Mouse (Mus musculus): ENCODE measurements at regions not wholly inside any gene's neighbourhood (a gene's known extent, or its start where the extent isn't known, plus 50 kb on each side); places are given as distances from the start of the nearest gene placed in this dataset.

DNA sequence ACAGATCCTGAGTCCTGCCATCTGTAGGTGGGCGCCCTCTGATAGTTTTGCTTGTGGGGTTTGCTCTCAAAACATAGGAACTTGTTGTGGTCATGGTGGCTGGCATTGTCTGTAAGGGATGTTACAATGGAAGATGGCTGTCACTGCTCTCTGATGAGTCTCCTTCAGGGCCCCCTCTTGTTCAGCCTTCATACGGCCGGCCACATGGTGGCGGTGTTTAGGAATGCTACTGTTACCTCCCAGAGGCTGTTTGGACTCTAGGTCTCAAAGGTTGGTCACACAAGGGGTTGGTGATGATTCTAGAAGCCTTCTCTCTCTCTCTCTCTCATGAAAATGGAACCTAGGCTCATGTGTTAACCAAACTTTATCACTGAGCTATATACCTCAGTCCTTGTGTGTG is 137.0 kb downstream of the Nufip1 start:
- no peak for DNase-seq

DNA sequence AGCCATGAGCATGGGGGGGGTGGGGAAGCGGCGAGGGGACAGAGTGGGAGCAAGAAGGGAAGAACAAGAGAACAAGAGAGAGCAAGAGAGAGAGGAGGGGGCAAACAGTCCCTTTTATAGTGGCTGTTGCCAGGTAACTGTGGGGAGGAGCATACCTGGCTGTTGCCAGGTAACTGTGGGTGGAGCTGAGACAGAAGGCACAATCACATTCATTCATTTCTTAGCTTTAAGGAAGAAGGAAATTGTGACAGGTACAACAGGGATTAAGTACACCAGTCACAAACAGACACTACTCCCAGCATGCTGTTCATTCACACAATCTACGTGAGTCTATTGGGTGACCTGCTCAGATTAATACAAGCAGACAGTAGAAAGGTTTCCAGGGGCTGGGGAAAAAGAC is 143.2 kb downstream of the Nufip1 start:
- DNase-seq = no peak

DNA sequence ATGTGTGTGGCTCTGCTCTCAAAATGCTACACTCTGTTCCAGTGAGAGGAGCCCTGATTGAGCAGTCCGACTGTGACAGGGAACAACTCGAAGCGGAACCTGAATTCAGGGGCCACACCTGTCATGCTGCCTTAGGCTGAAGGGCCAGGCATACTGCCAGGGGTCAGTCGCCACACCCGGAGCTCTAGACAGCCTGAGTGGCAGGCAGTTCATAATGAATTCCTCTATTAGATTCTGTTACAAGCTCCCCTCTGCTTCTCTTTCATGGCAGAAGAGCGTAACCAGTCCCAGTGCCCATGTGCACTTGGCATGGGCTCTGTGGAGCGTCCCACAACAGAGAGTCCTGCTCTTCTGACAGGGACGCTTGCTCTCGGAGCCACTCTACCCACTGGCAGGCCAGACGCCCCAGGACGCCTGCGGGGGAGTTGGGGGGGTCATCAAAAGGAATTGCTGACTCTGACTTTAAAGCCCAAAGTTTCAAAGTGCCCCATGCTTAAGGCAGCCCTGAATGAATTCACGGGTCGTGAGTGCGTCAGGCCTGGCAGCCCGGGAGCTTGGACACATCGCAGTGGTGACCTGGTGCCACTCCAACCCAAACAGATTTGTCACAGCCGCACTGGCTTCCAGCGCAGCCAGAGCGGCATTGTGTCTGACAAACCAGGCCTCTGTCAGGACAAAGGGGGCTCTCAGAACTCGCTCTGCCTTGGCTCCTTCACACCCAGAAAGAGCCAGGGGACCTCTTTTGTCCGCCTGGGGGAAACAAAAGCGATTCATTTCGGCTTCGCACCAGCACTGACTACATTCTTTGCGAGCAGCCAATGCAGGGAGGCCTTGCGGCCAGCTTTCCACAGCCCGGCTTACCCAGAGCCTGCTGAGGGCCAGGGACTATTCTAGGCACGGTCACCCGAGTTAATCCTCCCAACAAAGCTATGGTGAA is 144.1 kb downstream of the Nufip1 start:
- DNase-seq = no peak

DNA sequence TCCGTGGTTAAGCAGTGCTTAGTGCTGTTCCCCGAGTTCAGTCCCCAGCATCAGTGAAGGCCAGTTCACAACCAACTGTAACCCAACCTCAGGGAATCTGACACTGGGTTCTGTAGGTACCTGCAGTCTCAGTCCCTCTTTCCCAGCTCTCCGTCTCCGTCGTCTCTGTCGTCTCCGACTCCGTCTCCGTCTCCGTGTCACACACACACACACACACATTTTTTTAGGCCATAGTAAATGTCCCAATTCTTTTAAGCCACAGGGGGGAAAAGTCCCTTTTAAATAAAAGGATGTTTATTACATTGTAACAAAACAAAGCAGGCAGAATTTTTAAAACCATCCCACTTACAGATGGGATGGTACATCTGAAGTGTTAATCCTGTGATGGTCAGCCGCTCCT is 145.3 kb downstream of the Nufip1 start:
- no peak for DNase-seq

DNA sequence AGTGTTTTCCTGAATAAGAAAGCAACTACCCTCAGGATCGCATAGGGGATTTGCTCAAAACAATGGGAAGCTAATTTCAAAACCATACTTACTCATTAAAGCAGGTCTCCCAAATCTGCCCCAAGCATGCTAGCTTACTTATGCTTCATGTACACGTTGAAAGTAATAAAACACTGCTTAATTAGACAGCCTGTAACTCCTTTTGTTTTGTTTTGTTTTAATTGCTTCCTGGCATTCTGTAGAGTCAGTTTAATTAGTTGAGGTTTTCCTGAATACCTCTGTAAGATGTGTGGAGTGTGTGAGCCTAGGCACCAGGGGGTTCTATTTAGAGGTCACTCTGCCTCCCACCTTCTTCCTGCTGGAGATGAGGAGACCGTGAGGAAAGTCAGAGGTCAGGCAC is 147.9 kb downstream of the Nufip1 start:
- DNase-seq = no peak

DNA sequence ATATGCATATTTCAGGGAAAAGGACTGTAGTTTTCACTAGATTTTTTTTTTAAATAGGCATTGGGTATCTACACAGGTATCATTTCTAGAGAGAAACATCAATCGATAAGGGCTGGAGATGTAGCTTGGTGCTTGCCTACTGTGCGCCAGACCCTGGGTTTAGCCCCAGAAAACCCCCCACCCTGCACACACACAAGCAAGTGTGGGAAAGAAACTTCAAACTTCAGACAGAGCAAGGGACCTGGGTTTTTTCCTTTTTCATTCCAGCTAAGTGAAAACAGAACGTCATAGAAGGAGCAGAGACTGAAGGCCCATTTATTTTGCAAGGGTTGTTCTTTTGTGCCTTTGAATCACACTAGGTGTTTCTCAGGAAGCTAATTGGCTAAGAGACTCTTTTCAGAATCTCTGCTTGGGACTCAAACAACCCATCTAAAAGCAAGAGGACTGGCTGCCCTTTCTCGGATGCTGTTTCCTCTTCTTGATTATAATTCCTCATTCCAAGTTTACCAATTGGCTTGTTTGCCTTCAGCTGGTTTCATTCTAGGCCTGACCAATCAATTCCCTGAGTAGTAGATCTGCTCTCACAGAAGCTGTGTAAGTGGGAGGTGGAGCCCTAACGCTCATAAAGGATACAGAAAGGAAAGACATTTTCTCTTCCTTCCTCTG is 150.1 kb downstream of the Nufip1 start:
- DNase-seq = no peak

DNA sequence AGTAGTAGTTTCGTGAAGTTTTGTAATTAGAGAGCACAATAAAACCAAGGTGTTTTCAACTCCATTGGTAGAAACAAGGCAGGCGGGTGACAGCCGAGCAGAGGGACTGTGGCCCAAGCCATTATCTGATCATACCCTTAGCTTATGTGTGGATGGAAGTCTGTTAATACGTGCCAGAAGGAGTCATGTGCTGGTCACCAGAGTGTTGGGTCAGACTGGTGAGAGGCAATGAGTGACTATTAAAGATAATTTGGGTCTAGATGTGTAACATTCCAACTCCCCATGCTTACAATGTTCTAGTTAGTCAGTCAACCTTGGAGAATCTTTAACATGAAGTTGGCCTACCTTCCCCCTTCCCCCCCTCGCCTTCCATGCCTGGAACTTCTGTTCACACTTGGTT is 151.1 kb upstream of the Tsc22d1 start:
- no peak for DNase-seq

DNA sequence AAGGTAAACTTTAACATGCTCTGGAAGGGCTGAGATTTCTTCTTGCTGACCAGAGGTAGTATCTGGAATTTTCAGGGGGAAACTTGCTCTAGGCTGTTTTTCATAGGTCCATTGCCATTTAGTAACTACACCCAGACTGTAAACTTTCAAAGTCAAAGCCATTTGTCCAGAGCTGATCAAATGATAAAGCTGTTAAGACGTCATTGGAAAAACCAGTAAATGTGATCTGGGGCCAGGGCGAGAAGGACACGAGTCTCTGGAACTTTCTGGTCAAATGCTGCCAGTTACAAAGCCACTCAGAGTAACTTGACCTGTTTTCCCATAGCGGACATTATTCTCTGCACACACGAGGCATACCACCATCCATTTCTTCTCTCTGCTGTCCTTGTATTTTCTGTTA is 148.9 kb upstream of the Tsc22d1 start:
- DNase-seq = no peak

DNA sequence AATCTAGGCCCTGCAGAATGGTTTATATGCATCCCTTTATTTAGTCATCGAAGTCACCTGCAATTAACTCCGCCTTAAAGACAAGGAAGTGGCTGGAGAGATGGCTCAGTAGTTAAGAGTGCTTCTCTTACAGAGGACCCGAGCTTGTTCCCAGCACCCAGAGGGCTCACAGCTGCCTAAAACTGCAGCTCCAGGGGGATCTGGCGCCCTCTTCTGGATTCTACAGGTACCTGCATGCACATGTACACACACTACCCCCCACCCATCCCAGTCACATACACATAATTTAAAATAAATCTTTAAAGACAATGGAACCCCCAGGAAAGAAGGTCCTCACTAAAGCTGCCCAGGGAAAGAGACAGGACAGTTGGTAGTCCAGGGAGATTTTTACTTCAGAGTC is 148.5 kb upstream of the Tsc22d1 start:
- no peak for DNase-seq

DNA sequence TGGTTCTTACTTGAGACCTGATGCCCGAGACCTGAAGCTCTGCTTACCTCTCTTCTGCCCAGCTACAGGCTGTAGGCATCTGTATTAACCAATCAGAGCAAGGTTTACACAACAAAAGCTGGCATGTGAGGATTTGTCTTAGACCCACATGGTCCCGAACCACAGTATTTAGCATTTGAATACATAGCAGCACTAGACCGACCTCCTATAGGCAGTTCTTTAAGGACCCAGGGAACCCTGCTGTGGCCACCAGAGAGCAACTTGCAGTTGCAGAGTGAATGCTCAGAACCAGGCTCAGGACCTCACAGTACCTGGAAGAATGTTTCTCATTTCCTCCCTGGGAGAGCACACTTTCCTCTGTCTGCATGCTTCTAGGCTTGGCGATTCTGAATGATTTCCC is 147.7 kb upstream of the Tsc22d1 start:
- no peak for DNase-seq

DNA sequence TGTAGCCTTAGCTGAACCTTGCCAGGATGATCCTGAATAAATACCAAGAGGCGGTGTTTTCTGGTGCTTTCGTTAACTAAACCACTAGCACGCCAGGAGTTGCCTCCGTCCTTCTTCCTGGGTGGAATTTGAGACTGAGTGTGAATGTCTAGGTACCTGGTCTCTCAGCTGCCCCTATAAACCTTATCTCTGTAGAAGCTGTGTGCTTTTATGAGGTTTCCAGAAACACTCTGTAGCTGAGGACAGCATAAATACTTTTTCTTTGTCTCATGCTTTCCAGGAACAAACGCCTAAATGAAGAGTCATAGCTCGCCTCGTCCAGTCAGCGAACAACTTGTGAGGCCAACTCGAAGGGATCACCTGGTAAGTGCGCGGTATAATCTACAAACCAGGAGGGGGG is 143.6 kb upstream of the Tsc22d1 start:
- no peak for DNase-seq

DNA sequence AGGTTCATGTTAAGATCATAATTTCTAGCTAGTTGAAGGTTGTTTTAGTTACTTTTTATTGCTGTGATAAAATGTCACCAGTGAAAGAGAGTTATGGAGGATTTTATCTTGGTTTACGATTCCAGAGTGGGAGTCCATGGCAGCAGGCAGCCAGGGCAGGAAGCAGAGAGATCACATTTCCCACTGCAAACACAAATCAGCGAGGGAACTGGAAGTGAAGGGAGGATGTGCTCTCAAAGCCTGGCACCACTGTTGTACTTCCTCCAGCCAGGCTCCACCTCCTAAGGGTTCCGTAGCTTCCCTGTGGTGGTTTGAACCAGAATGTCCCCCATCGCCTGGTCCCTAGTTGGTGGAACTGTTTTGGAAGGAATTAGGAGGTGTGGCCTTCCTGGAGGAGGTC is 141.9 kb upstream of the Tsc22d1 start:
- DNase-seq = no peak

DNA sequence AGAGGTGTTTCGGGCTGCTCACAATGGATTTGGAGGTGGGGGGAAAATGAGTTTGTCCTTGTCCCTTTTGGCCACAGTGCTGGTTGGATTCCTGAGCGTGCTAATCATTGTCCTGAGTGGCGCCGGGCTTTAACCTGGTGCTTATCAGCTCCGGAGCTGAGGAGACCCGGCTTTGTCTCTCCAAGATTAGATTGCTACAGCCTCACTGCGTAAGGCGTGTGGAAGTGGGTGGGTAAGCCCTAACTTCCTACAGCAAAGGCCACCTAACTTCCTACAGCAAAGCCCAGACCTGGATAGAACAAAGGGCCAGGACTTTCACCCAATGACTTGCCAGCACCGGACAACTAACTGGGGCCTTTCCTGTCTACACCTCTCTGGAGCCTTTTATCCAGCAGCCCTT is 138.1 kb upstream of the Tsc22d1 start:
- DNase-seq = no peak

DNA sequence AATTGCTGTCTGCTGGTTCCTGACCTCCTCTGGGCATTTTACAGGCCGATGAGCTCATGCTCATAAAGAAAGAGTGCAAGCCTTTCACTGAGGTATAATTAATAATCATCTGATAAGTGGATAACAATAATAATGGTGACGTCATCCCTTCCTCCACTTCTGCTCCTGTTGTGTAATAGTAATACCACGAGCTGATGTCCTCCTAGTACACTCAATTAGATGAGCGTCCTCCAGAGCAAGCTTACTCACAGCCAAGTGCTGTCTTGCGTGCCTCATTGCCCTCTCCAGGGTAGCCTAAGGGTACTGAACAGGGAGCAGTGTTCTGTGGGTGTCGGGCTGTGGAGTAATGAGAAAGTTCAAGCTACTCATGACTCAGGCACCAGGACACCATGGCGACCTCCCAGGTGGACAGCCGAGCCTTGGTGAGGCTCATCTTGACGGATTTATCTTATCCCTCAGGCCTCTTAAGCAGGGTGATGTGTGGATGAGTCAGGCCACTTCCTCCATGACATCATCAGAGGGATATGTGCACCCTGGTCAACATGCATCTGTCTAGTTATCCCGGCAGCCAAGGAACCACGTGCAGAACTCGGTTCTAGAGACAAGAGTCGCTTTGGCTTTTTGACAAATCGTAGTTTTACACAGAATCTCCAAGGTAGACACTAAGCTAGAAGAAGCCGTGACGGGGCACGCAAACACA is 135.9 kb upstream of the Tsc22d1 start:
- DNase-seq = no peak

DNA sequence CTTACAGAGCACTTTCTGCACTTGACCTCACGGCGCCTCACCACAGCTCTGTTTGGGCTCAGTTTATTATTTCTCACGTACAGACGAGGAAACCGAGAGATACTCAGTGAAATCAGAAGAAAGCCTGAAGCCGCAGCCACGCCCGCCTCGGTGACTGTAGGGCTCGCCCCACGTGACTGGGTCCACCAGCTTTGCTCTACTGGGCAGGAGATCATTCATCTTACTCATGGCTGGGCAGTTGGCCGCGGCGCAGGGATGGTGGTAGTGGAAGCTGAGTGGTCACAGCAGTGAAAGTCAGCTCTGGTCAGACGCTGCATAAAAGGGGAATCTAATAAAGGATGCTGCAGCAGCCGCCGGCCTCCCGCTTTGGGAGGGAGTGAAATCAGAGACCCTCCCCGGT is 135.2 kb upstream of the Tsc22d1 start:
- DNase-seq = no peak

DNA sequence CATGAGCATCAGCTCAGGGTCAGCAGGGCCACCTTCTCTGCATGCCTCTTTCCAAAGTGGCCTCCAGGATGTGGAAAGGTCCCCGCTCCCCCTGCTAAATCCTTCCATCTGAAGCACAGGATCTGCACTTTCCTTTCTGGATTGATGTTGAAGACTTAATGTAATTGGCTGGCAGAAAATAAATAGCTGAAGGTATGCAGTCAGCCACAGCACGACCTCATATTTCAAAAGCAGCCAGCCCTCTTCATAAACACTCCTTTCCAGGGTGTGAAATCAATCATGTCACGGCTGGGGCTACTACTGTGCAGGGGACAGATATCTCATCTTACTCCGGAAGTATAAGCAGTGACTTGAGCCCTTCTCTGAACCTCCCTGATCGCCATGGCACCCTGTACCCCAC is 132.9 kb upstream of the Tsc22d1 start:
- DNase-seq = no peak

DNA sequence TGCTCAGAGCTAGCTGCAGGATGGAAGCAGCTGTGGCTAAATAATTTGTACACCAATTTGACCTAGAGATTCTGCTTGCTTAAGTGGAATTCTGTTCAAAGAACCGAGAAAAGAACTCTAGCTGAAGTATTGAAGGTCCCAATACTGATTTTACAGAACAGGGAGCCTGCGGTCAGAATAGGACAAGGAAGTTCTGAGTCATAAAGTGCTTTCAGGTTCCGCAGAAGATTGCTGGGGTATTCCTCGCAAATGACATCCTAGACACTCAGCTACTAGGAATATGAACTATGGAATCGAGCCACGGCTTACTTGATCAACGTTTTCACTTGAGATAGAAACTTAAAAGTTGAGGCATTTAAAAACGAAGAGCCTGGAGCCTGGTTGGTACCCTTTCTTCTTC is 127.0 kb upstream of the Tsc22d1 start:
- DNase-seq = no peak

DNA sequence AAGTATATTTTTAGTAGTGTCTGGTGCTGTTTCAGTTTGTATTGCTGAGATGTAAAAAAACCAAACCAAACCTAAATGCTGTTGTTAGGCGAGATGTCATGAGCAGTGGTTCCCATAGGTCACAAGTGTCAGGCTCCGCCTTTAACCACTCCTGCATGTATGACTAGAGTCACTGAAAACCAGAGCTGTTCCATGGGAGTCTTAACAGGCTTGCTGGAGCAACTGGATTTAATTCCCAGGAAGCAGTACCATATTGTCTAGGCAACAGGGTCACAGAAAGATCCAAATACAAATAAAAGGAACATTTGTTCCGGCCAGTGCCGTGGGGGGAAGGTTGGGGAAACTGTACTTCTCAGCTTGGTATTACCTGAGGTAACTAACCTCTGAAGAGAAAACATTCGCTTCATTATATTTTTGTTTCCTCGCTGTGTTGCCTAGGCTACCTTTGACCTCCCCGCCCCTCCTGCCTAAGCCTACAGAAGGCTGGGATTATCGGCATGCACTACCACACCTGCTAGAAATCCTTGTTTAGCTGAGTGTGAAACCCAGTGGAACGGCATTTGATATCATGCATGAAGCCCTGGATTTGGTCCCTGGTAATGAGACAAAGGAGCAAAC is 124.3 kb upstream of the Tsc22d1 start:
- no peak for DNase-seq

DNA sequence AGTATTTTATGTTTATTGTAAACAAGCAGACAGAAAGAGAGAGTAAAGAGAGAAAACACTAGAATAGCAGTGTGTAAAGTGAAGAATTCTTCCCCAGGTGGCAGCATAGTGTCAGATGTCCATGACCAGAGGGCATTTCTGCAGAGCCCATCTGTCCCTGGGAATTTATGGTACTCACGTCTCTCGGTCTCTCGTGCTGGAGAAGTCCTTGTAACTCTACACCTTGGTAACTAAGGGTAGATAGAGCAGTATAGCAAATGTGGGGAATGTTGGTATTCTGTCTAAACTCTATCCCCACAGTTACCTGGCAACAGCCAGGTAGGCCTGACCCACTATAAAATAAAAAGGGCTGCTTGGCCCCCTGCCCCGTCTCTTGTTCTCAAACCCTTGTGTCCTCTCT is 122.5 kb upstream of the Tsc22d1 start:
- DNase-seq = no peak

DNA sequence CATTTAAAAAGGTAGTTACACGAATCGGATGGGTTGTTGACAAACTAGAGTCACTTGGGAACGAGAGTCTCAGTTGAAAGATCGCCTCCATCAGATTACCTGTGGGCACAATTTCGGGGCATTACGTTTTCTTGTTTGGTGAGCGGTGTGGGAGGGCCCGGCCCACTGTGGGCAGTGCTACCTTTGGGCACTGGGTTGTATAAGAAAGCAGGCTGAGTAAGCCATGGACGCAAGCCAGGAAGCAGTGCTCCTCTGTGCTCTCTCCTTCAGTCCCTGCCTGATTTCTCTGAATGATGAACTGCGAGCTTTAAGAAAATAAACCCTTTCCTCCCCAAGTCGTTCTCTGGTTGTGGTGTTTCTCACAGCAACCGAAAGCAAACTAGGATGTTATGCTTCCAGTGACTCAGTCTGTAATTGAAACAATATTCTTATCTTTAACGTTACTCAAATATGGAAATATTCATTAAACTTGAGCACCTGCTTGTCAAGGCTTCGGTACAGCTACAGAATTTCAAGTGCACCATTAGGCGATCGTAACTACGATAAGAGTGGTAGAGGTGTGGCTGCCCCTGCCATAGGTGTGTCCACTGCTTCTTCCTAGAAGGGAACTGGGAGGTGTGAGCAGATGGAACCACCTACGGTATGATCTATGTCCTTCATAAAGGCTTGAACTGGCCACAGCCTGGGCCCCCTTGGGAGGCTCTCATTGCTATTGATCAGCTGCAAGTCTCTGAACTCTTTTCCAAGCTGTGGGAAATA is 119.2 kb upstream of the Tsc22d1 start:
- DNase-seq = no peak

DNA sequence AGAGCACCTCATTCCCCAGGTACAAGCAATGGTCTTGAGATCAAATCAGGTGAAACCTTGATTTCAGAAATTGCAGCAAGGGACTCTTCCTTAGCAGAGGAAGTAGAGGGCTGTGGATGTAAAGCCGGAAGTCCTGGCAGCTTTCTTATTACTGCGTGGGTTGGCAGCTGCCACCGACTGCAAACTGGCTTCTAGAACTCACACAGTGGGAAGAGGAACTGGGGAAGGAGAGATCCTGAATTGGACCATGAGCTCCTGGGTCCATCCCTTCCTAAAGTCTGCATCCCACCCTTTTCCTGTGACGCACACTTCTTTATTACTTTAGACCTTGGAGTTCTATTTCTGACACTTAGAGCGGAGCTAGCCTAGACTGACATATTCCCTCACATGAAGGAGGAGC is 116.9 kb upstream of the Tsc22d1 start:
- no peak for DNase-seq

DNA sequence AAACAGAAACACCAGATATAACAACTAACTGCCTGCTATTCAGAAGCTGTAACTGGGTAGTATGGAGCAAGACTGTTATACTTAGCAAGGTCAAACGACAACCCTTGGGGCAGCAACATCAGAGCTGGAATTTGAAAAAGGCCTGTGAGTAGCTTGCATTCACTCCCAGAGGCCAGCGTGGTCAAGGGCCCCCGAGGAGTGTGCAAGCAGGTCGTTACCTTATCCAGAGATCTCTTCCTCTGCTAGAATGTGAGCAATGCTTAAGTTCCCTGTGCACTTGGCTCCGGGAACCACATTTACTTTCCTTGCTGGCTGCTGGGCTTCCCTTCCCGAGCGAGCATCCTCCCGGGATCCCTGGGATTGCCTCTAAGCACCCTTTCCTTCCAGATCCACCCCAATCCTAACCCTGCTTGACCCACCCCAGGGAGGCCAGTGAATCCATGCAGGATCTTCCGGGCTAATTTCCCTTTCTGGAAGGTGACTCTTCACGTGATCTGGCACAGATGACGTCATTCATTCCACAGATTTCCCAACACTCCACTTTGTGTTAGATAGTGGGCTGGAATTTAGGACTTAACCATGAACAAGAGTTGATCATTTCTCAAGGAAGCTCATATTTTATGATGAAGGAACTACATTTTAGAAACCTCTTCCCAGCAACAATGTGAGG is 112.3 kb upstream of the Tsc22d1 start:
- DNase-seq = no peak
